Mouse (Mus musculus): ENCODE data around the gene Oard1. TPM values are rescaled to one million over a fixed set of nuclear protein-coding genes. Genes with fewer than 3 reads are reported as not detected.

The Oard1 gene
- polyA plus RNA-seq, 1 experiment from 2014 or later = 87.4 TPM

Other genes with a start within 250 kb of the Oard1 start
- not detected in 2 replicates for gene A530064D06Rik, start 242.7 kb upstream of the Oard1 start, polyA plus RNA-seq (2016; fragmentation: Nextera tagmentation; extraction: Ambion mirVana)
- gene Trem1, start 177.2 kb upstream of the Oard1 start, polyA plus RNA-seq (2016; fragmentation: Nextera tagmentation; extraction: Ambion mirVana) = 0.09 TPM in 1 of 2 replicates, not detected in the other
- gene Trem3, start 162.2 kb upstream of the Oard1 start, polyA plus RNA-seq (2016; fragmentation: Nextera tagmentation; extraction: Ambion mirVana) = not detected in 2 replicates
- gene Treml4, start 145.7 kb upstream of the Oard1 start, polyA plus RNA-seq (2016; fragmentation: Nextera tagmentation; extraction: Ambion mirVana) = 0.26 and 0.41 TPM in 2 replicates
- 0.11 and 0.23 TPM in 2 replicates for gene Treml2, start 110.5 kb upstream of the Oard1 start, polyA plus RNA-seq (2016; fragmentation: Nextera tagmentation; extraction: Ambion mirVana)
- gene B430306N03Rik, start 93.9 kb upstream of the Oard1 start, polyA plus RNA-seq (2016; fragmentation: Nextera tagmentation; extraction: Ambion mirVana) = 0.13 TPM in 1 of 2 replicates, not detected in the other
- gene Trem2, start 63.6 kb upstream of the Oard1 start, polyA plus RNA-seq (2016; fragmentation: Nextera tagmentation; extraction: Ambion mirVana) = 2.4 TPM in 2 replicates
- gene Treml1, start 50.1 kb upstream of the Oard1 start, polyA plus RNA-seq (2016; fragmentation: Nextera tagmentation; extraction: Ambion mirVana) = 0.97 and 1.2 TPM in 2 replicates
- gene Nfya, start 108 bp upstream of the Oard1 start, polyA plus RNA-seq (2016; fragmentation: Nextera tagmentation; extraction: Ambion mirVana) = 20.7 and 23.4 TPM in 2 replicates
- gene Apobec2, start 22.9 kb downstream of the Oard1 start, polyA plus RNA-seq (2016; fragmentation: Nextera tagmentation; extraction: Ambion mirVana) = 0.65 and 0.82 TPM in 2 replicates
- gene Tspo2, start 41.5 kb downstream of the Oard1 start, polyA plus RNA-seq (2016; fragmentation: Nextera tagmentation; extraction: Ambion mirVana) = 1.2 and 1.5 TPM in 2 replicates
- gene Unc5cl, start 44.9 kb downstream of the Oard1 start, polyA plus RNA-seq (2016; fragmentation: Nextera tagmentation; extraction: Ambion mirVana) = 0.10 and 0.18 TPM in 2 replicates